Mouse (Mus musculus) kidney, adult 2 months (tissue): Measurements from ENCODE around the gene Abtb2.

Experiments
- CTCF ChIP-seq: fragments of 200-500 bp; conservative IDR thresholded peaks from 2 replicates; pipeline ENCODE4 v1.5.1; 2011; ENCODE audit warnings: low read depth, mild to moderate bottlenecking, control low read depth, low read length, moderate library complexity, mixed read lengths; ENCODE audit not compliant: insufficient read depth, insufficient read length
- POLR2A ChIP-seq: fragments of 200-500 bp; IDR thresholded peaks from one replicate; pipeline ENCODE4 v1.6.1; 2011; ENCODE audit warnings: low read depth, low read length, control low read depth

DNA sequence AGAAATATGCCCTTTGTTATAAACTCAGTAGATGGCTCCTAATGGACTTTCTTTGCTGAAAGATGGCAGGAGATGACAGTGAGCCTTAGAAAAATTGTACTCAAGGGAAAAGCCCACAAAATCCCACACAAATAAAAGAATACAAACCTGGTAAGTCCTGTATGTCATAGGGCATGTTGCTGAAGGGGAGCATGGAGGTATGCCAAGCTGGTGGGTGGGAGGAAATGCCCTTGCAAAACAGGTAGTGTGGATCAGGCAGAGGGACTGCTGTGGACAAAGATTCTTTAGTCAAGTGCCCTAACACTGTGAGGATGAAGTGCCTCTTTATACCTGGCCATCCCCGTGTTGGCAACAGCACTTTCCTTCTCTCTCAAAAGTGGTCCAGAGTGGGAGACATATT lies 126.7 kb downstream of the Abtb2 start:
- TF ChIP-seq CTCF (no peak), POLR2A (no peak)
